Mouse (Mus musculus) heart, embryonic 16.5 days (tissue): ENCODE results near the gene Tmem94. TPM values are rescaled to one million over a fixed set of nuclear protein-coding genes. Genes with fewer than 3 reads are reported as not detected.

ENCODE experiments used
- ATAC-seq: fragments of 200-750 bp; cut with Nextera tagmentation; replicated peaks from 2 replicates; pipeline ENCODE4 v1.8.0; 2017; ENCODE audit warnings: moderate number of reproducible peaks; ENCODE audit not compliant: insufficient read depth, low FRiP score; ENCODE audit errors: extremely low read depth
- H3K27ac ChIP-seq: fragments of 300-500 bp; sonication (generic); 2 replicates; pipeline ENCODE4 v1.5.1; 2014; ENCODE audit warnings: mild to moderate bottlenecking, low read length, control low read depth, moderate library complexity
- H3K27me3 ChIP-seq: fragments of 300-500 bp; sonication (generic); 2 replicates; pipeline ENCODE4 v1.6.1; 2014; ENCODE audit warnings: low read length, mixed read lengths; ENCODE audit not compliant: control insufficient read depth, insufficient read depth
- H3K36me3 ChIP-seq: fragments of 300-500 bp; sonication (generic); 2 replicates; pipeline ENCODE4 v1.6.1; 2014; ENCODE audit not compliant: control insufficient read depth, insufficient read depth
- H3K4me1 ChIP-seq: fragments of 300-500 bp; sonication (generic); 2 replicates; pipeline ENCODE4 v1.6.1; 2014; ENCODE audit warnings: low read length, mixed read lengths; ENCODE audit not compliant: control insufficient read depth, insufficient read depth
- H3K4me2 ChIP-seq: fragments of 300-500 bp; sonication (generic); 2 replicates; pipeline ENCODE4 v1.6.1; 2014; ENCODE audit warnings: low read depth, mild to moderate bottlenecking, control low read depth, low read length
- H3K4me3 ChIP-seq: fragments of 300-500 bp; sonication (generic); 2 replicates; pipeline ENCODE4 v1.5.1; 2014; ENCODE audit warnings: mild to moderate bottlenecking, control low read depth, low read length
- H3K9ac ChIP-seq: fragments of 300-500 bp; sonication (generic); 2 replicates; pipeline ENCODE4 v1.6.1; 2014; ENCODE audit warnings: low read length, control low read depth
- H3K9me3 ChIP-seq: fragments of 300-500 bp; sonication (generic); replicated peaks from 2 replicates; pipeline ENCODE4 v1.6.1; 2016; ENCODE audit warnings: low read length; ENCODE audit not compliant: control insufficient read depth
- WGBS: fragments of 180-500 bp; shearing (Covaris S2); extraction: QIAGEN DNeasy Blood & Tissue Kit; methylation state at CpG from one replicate; pipeline ENCODE4 v1.1.7; 2014; 5-methylcytosine and 5-hydroxymethylcytosine counted together
- polyA plus RNA-seq: library from polyadenylated mRNA; unstranded; fragments of >200 nt; fragmentation: Nextera tagmentation; extraction: Ambion mirVana; gene quantifications from 2 replicates; pipeline ENCODE4 v1.2.1, GENCODE M21; 2015

The Tmem94 gene
- polyA plus RNA-seq, 1 experiment from 2014 or later = 36.8 TPM

DNA sequence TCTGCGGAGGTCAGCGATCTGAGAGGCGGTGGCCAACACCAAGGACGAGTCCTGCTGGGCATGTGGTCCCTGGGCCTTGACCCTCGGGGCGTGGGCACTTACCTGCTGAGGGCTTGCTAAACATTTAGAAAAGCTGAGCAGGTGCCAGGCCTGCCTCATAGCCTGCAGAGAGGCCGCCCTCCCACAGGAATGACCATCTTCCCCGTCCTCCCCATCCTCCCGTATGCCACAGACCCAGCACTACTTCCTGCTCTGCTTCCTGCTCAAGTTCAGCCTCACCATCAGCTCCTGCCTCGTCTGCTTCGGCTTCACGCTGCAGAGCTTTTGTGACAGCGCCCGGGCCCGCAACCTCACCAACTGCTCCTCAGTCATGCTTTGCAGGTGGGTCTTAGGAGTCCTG, 31.7 kb downstream of the Tmem94 start:
- no peaks in the 10 kb centered on the region for H3K27me3 ChIP-seq
- no peak for ATAC-seq
- H3K9ac ChIP-seq = no peak overlapping the region
- no peaks in the 10 kb centered on the region for H3K4me1 ChIP-seq
- H3K9me3 ChIP-seq = no peaks in the 10 kb centered on the region
- no peak overlapping the region for H3K4me2 ChIP-seq
- H3K36me3 ChIP-seq = peaks cover 79% of the 10 kb centered on the region
- no peak overlapping the region for H3K4me3 ChIP-seq
- no peak overlapping the region for H3K27ac ChIP-seq
- 78% methylated on average over 15 of the region's 15 CpGs for WGBS

- Histone ChIP-seq H3K27me3 (no peaks in the 10 kb centered on the region), H3K4me2 (no peak overlapping the region), H3K4me1 (no peaks in the 10 kb centered on the region), H3K4me3 (no peak overlapping the region), H3K9ac (no peak overlapping the region), H3K9me3 (no peaks in the 10 kb centered on the region), H3K27ac (no peak overlapping the region), H3K36me3 (peaks cover 79% of the 10 kb centered on the region)
- WGBS = 66% methylated on average over 9 of the region's 9 CpGs
- no peak for ATAC-seq
These were observed 32.4 kb downstream of the Tmem94 start for GRCm38 (mm10) chr11:115797665-115798064.

GRCm38 (mm10) chr11:115800981-115801380, 35.7 kb downstream of the Tmem94 start:
- Histone ChIP-seq H3K9ac (no peak overlapping the region), H3K4me2 (no peak overlapping the region), H3K4me3 (no peak overlapping the region), H3K27me3 (no peaks in the 10 kb centered on the region), H3K36me3 (peaks cover 77% of the 10 kb centered on the region), H3K9me3 (no peaks in the 10 kb centered on the region), H3K27ac (no peak overlapping the region), H3K4me1 (peaks cover 4% of the 10 kb centered on the region; the same call in 1 of the 2 replicates)
- WGBS = 92% methylated on average over 18 of the region's 18 CpGs
- ATAC-seq = no peak

DNA sequence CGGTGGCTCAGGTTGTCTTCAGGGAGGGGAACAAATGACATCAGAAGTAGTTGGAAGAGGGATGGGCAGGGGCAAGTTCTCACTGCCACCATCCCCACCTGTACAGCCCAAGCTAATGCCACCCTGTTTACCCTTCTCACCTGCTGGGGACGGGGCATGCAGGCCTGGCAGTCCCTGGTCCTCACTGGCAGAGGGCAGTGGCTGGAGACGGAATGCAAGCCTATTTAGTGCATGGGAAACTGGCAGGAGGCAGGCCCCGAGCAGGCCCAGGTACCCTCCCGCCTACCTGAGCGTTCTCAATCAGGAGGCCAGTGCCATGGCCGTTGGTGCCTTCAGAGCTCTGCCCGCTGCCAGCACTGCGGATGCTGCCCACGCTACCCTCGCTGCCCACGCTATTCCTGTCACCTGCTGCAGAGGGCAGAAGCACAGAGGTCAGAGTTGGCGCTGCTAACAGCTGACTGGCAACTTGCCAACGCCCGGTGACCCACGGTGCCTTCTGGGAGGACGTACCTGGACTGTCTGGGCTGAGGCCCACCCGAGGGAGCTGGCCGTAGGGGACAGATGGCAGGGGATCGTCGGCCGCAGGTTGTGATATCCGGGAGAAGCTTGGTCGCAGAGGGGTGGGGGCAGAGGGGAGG, 38.0 kb downstream of the Tmem94 start:
- H3K9me3 ChIP-seq = no peaks in the 10 kb centered on the region
- ATAC-seq = no peak

GRCm38 (mm10) chr11:115805005-115805404, 39.8 kb downstream of the Tmem94 start:
- H3K27me3 ChIP-seq = no peaks in the 10 kb centered on the region
- no peak overlapping the region for H3K4me2 ChIP-seq
- no peak overlapping the region for H3K27ac ChIP-seq
- H3K9ac ChIP-seq = no peak overlapping the region
- H3K4me3 ChIP-seq = no peak overlapping the region
- WGBS = 97% methylated on average over 7 of the region's 7 CpGs
- ATAC-seq = no peak
- H3K9me3 ChIP-seq = no peaks in the 10 kb centered on the region
- peaks cover 33% of the 10 kb centered on the region for H3K4me1 ChIP-seq
- peaks cover 64% of the 10 kb centered on the region for H3K36me3 ChIP-seq

More for the DNA sequence above, 38.0 kb downstream of the Tmem94 start:
- Histone ChIP-seq H3K4me1 (peaks cover 15% of the 10 kb centered on the region), H3K4me2 (no peak overlapping the region), H3K4me3 (no peak overlapping the region), H3K27ac (no peak overlapping the region), H3K9ac (0 out of 2 replicates have a peak overlapping the region, but pooled peaks have one; percentile 5), H3K27me3 (no peaks in the 10 kb centered on the region), H3K36me3 (peaks cover 72% of the 10 kb centered on the region)
- 78% methylated on average over 24 of the region's 24 CpGs for WGBS

- Histone ChIP-seq H3K27ac (no peak overlapping the region), H3K4me1 (peaks cover 44% of the 10 kb centered on the region), H3K4me3 (no peak overlapping the region), H3K9ac (no peak overlapping the region), H3K4me2 (no peak overlapping the region), H3K36me3 (peaks cover 58% of the 10 kb centered on the region), H3K9me3 (no peaks in the 10 kb centered on the region), H3K27me3 (no peaks in the 10 kb centered on the region)
- no peak for ATAC-seq
- 84% methylated on average over 10 of the region's 10 CpGs for WGBS
These were observed 40.9 kb downstream of the Tmem94 start for GRCm38 (mm10) chr11:115806154-115806553.

- peaks cover 54% of the 10 kb centered on the region for H3K4me1 ChIP-seq
These were observed 42.1 kb downstream of the Tmem94 start for GRCm38 (mm10) chr11:115807306-115807705.

GRCm38 (mm10) chr11:115807971-115808370, 42.7 kb downstream of the Tmem94 start:
- Histone ChIP-seq H3K27ac (peak overlapping the region; percentile 94), H3K4me3 (no peak overlapping the region), H3K4me1 (peaks cover 56% of the 10 kb centered on the region), H3K27me3 (no peaks in the 10 kb centered on the region), H3K9ac (peak overlapping the region; percentile 92), H3K4me2 (peak overlapping the region; percentile 97; the same call in 1 of the 2 replicates), H3K9me3 (no peaks in the 10 kb centered on the region), H3K36me3 (peaks cover 42% of the 10 kb centered on the region)
- no peak for ATAC-seq
- WGBS = 70% methylated on average over 11 of the region's 11 CpGs

More at GRCm38 (mm10) chr11:115807306-115807705, 42.1 kb downstream of the Tmem94 start:
- no peak for ATAC-seq
- H3K27ac ChIP-seq = no peak overlapping the region
- WGBS = 85% methylated on average over 6 of the region's 6 CpGs
- no peaks in the 10 kb centered on the region for H3K9me3 ChIP-seq
- no peak overlapping the region for H3K9ac ChIP-seq
- H3K27me3 ChIP-seq = no peaks in the 10 kb centered on the region
- peaks cover 48% of the 10 kb centered on the region for H3K36me3 ChIP-seq
- H3K4me3 ChIP-seq = no peak overlapping the region
- H3K4me2 ChIP-seq = no peak overlapping the region

DNA sequence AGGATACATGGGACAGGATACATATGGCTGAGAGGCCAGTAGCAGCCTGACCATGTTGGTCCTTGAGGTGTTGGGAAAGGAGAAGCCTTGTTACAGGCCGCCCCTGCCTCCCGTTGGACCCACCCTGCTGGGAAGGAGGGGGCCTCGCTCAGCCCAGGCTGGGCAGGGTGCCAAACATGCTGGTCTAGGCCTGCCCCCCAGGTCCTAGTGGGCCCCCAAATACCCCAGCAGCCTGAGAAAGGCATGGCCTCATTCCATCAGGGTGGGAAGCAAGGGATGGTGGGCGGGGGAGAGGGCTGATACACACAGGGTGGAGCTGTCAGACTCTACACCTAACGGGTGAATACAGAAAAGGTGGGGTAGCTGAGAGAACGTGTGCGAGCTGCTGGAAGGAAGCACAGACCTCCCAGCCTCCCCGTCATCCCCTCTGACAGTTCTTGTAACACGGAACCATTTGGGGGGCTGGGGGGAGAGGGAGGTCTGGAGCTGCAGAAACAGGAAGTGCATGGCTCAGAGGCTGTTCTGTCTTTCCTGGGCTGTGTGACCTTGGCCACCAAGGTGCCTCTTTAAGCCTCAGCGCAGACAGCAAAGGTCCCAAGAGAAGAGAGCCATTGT, 43.6 kb downstream of the Tmem94 start:
- Histone ChIP-seq H3K9me3 (no peaks in the 10 kb centered on the region), H3K4me1 (peaks cover 52% of the 10 kb centered on the region), H3K9ac (peak overlapping the region; percentile 92), H3K4me3 (peak overlapping the region; percentile 89), H3K27me3 (no peaks in the 10 kb centered on the region), H3K36me3 (peaks cover 33% of the 10 kb centered on the region), H3K27ac (peak overlapping the region; percentile 94), H3K4me2 (peak overlapping the region; percentile 97)
- 10% methylated on average over 10 of the region's 10 CpGs for whole genome bisulfite sequencing
- peak; percentile 25 for ATAC-seq
